Mouse (Mus musculus) neural tube, embryonic 12.5 days (tissue): ENCODE data around the gene E2f2. TPM values are rescaled to one million over a fixed set of nuclear protein-coding genes. Genes with fewer than 3 reads are reported as not detected.

Experiments
- ATAC-seq: fragments of 200-750 bp; cut with Nextera tagmentation; 2 replicates; pipeline ENCODE4 v1.8.0; 2017; ENCODE audit warnings: low read depth, mild to moderate bottlenecking, moderate TSS enrichment, moderate library complexity; ENCODE audit not compliant: low FRiP score
- H3K27ac ChIP-seq: fragments of 300-500 bp; sonication (generic); 2 replicates; pipeline ENCODE4 v1.5.1; 2016
- H3K27me3 ChIP-seq: fragments of 300-500 bp; sonication (generic); replicated peaks from 2 replicates; pipeline ENCODE4 v1.6.1; 2016; ENCODE audit warnings: mild to moderate bottlenecking
- H3K36me3 ChIP-seq: fragments of 300-500 bp; sonication (generic); 2 replicates; pipeline ENCODE4 v1.6.1; 2016; ENCODE audit warnings: mild to moderate bottlenecking
- H3K4me1 ChIP-seq: fragments of 300-500 bp; sonication (generic); 2 replicates; pipeline ENCODE4 v1.6.1; 2016
- H3K4me2 ChIP-seq: fragments of 300-500 bp; sonication (generic); replicated peaks from 2 replicates; pipeline ENCODE4 v1.6.1; 2016; ENCODE audit warnings: mild to moderate bottlenecking
- H3K4me3 ChIP-seq: fragments of 300-500 bp; sonication (generic); 2 replicates; pipeline ENCODE4 v1.5.1; 2016
- H3K9ac ChIP-seq: fragments of 300-500 bp; sonication (generic); 2 replicates; pipeline ENCODE4 v1.6.1; 2016; ENCODE audit warnings: mild to moderate bottlenecking
- H3K9me3 ChIP-seq: fragments of 300-500 bp; sonication (generic); 2 replicates; pipeline ENCODE4 v1.6.1; 2016; ENCODE audit warnings: mild to moderate bottlenecking
- WGBS: fragments of 180-500 bp; shearing (Covaris S2); methylation state at CpG from one replicate; pipeline ENCODE4 v1.1.7; 2016; 5-methylcytosine and 5-hydroxymethylcytosine counted together
- polyA plus RNA-seq: library from polyadenylated mRNA; unstranded; fragments of >200 nt; fragmentation: Nextera tagmentation; extraction: Ambion mirVana; gene quantifications from 2 replicates; pipeline ENCODE4 v1.2.1, GENCODE M21; 2016

Gene E2f2
- polyA plus RNA-seq, 1 experiment from 2014 or later = 10.4 TPM

DNA sequence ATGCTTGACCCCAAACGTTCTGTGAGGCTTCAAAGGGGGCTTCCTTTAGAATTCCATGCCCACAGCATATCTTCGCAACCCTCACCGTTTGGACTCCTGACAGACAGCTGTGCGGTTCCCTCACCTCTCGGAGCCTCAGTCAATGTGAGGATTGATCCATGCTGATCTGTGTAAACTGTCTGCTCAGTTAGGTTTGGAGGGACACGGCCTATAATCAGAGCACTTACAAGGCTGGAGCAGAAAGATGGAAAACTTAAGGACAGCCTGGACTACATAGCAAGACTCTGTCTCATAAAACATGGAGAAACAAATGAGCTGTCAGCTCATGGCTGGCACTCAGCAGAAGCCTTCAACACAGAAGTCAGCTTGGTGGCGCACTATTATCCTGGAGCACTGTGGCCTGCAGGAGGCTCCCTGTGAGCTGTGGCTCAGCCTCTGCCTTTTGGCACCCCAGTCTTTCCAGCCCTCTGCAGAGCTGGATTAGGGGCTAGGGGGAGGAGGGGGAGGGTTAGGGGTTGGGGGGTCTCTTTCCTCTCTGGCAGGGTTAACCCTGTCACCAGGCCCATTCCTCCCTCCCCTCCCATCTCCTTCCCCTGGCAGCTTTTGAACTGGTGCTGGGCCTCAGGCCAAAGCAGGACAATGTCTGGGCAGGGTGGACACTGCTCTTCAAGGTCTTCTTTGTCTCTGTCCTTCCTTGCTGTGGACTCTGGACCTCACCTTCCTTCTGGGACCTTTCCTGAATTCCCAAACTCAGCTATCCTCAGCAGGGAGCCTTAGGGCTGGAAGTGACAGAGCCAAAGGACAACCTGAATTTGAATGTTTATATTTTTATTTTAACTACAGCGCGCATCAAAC, 36.1 kb upstream of the E2f2 start:
- peaks cover 61% of the 10 kb centered on the region for H3K4me1 ChIP-seq
- ATAC-seq = 0 out of 2 replicates have a peak, but pooled peaks have one; percentile 31

DNA sequence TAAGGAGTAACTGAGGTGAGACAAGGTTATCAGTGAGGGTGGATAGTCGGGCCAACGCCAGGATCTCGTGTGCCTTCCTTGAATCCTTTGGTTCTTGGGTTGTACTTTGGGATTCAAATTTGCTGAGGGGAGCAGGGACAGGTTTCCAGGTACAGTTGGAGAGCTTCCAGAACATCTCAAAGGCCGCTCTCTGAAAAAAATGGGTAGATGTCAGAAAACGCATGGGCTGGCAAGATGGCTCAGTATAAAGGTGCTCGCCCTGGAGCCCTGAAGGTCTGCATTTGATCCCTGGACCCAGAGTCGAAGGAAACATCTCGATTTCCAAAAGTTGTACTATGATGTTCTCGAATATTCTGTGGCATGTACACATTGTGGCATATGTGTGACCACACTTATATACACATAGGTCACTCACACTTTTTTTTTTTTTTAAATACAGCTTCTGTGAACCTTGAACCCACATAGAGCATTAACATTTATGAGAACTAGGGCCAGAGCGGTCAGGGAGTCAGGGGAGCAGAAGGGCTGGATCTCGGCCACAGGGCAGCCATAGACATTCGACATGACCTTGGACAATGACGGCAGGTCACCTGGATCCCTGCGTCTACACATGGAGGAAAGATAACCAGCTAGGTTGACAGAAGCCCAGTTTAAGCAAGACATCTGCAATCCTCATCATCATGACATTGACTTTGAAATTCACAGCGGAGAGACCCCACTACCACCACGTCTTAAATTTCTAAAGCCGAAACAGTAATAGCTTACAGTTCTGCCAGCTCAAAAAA, 32.7 kb upstream of the E2f2 start:
- no peak for ATAC-seq
- H3K9me3 ChIP-seq = no peaks in the 10 kb centered on the region
- no peak overlapping the region for H3K9ac ChIP-seq
- H3K27me3 ChIP-seq = no peaks in the 10 kb centered on the region
- no peaks in the 10 kb centered on the region for H3K36me3 ChIP-seq
- peak overlapping the region; percentile 52; the same call in 1 of the 2 replicates for H3K4me2 ChIP-seq
- whole genome bisulfite sequencing = 52% methylated on average over 17 of the region's 17 CpGs
- peaks cover 65% of the 10 kb centered on the region for H3K4me1 ChIP-seq
- no peak overlapping the region for H3K4me3 ChIP-seq
- H3K27ac ChIP-seq = peak overlapping the region; percentile 50; the same call in 1 of the 2 replicates

More for the DNA sequence above, 36.1 kb upstream of the E2f2 start:
- peak overlapping the region; percentile 68 for H3K4me2 ChIP-seq
- 25% methylated on average over 9 of the region's 9 CpGs for WGBS
- H3K9ac ChIP-seq = peak overlapping the region; percentile 66; the same call in 1 of the 2 replicates
- no peaks in the 10 kb centered on the region for H3K36me3 ChIP-seq
- H3K27ac ChIP-seq = peak overlapping the region; percentile 95
- 0 out of 2 replicates have a peak overlapping the region, but pooled peaks have one; percentile 31 for H3K4me3 ChIP-seq
- H3K27me3 ChIP-seq = no peaks in the 10 kb centered on the region
- no peaks in the 10 kb centered on the region for H3K9me3 ChIP-seq

DNA sequence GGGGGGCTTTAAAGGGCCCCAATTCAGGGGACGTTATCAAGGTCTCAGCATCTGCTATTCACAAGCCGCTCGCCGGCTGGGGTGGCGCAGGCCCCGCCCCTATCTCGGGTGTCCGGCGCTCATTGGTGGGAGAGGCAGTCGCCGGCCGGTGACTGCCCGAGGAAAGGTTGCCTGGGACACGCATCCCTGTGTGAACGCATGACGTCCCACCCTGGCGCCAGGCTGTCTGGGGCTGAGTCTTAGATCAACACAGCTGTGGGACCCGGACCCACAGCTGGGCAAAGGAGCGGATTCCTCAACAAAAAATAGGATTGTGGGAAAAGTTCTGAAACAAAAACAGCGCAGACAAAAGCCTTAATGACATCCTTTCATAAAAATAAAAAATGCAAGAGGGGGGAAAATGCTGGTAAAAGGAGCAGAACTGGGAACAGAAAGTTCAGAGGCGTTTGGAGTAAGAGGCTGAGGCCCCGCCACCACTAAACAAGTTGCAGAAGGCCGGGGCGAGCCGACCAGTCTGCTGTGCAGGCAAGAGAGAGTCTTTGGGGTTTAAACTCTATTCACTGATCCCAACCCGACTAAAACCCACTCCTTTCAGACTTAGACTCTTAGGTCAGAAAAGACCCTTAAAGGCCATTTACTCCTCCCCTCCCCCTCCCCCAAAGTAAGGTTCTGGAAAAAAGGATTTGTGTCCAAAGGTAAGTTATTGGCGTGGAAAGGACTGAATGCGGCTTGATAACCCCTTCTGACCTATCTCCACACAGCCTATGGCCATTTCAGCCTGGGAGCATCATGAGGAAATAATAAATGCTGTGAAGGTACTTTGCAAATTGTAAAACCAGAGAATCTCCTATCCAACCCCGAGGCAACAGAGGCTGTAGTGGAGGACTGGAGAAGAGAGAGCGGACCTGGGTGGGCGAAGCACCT, 31.6 kb upstream of the E2f2 start:
- Histone ChIP-seq H3K9me3 (no peaks in the 10 kb centered on the region), H3K4me1 (peaks cover 65% of the 10 kb centered on the region), H3K27ac (peak overlapping the region; percentile 81), H3K4me3 (0 out of 2 replicates have a peak overlapping the region, but pooled peaks have one; percentile 13), H3K27me3 (0 out of 2 replicates have a peak, but pooled peaks cover under 1% of the 10 kb centered on the region), H3K9ac (peak overlapping the region; percentile 44; the same call in 1 of the 2 replicates), H3K4me2 (peak overlapping the region; percentile 52), H3K36me3 (no peaks in the 10 kb centered on the region)
- 6% methylated on average over 31 of the region's 31 CpGs for WGBS
- peak; percentile 80 for ATAC-seq

DNA sequence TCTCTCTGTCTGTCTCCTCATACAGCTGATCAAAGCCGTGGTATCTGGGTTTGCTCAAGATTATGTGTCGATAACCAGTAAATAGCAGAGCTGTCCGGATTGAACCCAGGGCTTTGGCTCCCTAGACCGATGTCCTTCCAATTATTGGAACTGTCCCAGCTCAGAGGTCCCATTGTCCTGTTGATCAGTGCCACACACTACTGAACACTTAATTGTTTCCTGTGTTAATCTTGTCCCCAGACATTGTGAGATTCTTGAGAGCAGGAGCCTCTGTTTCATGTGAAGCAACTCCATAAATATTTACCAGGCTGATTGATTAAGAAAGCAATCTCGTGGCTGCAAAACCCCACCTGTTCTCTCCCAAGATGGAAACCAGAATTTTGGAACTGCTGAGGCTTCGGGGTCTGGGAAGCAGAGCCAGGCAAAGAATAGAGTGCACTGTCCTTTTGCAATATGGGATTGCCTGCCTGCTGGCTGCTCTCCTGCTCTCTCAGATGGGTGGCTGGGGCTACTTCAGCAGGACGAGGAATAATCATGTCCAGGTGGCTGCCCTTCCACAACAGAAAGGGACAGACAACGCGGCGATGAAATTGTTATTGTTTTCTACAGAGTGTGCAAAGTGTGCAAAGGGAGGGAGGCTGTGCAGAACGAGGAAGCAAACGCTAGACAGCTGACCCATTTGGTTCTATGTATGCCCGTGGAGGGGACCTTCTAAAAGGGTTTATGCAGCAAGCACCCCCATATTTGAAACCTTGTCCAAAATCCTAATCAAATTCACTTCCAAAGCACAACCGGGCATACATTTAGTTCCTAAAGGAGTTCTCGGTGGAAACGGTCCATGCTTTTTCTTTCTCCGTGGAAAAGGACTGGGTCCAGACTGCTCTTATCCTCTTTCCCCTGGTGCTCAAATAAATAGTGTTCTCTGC, 29.7 kb upstream of the E2f2 start:
- Histone ChIP-seq H3K27me3 (0 out of 2 replicates have a peak, but pooled peaks cover 7% of the 10 kb centered on the region), H3K36me3 (no peaks in the 10 kb centered on the region), H3K4me3 (no peak overlapping the region), H3K27ac (peak overlapping the region; percentile 15), H3K4me1 (peaks cover 70% of the 10 kb centered on the region), H3K9ac (peak overlapping the region; percentile 33; the same call in 1 of the 2 replicates), H3K4me2 (peak overlapping the region; percentile 84), H3K9me3 (no peaks in the 10 kb centered on the region)
- no peak for ATAC-seq
- 13% methylated on average over 17 of the region's 17 CpGs for WGBS

DNA sequence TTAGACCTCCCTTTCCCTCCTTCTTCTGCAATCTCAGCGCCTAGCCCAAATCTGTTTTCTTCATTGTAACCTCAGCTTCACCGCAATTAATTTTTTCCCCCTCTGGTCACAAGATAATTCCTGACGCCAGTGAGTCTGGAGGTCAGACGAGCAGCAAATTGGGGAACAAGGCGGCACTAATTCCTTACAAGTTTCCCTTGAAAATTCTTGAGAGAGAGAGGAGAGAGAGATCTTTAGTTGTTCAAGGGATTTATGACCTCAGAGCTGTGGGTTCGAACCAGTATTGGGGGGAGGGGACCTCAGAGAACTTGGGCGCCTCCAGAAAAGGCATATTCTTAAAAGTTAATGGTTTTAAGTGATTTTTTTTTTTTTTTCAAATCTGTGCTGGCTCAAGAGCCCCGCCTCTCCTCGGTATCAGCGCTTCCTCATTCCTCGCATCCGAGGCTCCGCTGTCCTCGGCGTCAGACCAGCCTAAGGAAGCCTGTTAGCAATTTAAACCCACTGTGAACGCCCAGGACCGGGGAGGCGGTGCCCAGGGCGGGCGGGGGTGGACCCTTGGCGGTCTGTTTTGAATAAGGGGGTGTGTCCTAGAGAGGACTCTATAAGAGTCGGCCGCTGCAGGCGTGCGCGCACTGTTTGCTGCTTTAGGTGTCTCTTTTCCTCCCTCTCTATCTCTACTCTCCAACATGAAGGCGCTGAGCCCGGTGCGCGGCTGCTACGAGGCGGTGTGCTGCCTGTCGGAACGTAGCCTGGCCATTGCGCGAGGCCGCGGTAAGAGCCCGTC, 28.8 kb upstream of the E2f2 start, which contains the start of gene Id3:
TSS of gene Id3 (plus strand) at position 305 of the 784 bp plus-strand sequence.
- peak within 1 kb of the TSS; percentile 73 for H3K4me3 ChIP-seq
- H3K4me2 ChIP-seq = peak within 1 kb of the TSS; percentile 84
- H3K36me3 ChIP-seq = no peaks in the 10 kb centered on the region
- under 1% methylated on average over 39 of the region's 39 CpGs for WGBS
- H3K4me1 ChIP-seq = peaks cover 78% of the 10 kb centered on the region
- peak; percentile 67 for ATAC-seq
- 0 out of 2 replicates have a peak, but pooled peaks cover 7% of the 10 kb centered on the region for H3K27me3 ChIP-seq
- H3K9ac ChIP-seq = peak within 1 kb of the TSS; percentile 85
- H3K27ac ChIP-seq = peak within 1 kb of the TSS; percentile 69
- H3K9me3 ChIP-seq = no peaks in the 10 kb centered on the region

DNA sequence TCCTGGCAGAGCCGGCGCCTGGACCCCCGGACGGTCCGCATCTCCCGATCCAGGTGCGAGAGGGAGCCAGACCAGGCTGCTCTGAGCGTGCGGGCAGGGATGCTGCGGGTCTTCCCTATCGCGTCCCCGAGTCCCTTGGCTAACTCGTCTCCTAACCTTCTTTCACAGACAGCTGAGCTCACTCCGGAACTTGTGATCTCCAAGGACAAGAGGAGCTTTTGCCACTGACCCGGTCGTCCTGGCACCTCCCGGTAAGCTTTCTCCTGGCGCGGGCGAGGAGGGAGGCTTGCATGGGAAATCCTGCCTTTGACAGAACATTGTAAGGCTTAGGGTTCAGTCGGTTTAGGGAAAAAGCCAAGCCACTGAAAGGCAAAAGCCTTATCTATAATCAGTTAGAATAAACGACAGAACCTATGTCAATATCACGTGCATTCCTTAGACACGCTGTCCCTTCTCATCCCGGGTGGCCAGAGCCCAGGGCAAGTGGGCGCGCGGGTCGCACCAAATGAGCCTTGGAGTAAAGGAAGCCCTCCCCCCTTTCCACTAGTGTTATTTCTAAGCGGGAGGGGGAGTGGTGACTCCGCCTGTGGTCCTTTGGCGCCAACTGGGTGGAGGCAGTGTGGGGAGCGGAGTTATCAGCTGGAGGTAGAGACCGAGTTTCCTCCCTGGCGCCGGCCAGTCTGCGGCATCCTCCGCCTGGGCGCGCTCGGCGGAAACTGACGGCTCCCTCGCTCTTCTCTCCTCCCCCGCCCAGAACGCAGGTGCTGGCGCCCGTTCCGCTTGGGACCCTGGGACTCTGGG, 27.9 kb upstream of the E2f2 start:
- WGBS = under 1% methylated on average over 50 of the region's 50 CpGs
- 0 out of 2 replicates have a peak, but pooled peaks cover 7% of the 10 kb centered on the region for H3K27me3 ChIP-seq
- peak overlapping the region; percentile 73 for H3K4me3 ChIP-seq
- no peak for ATAC-seq
- peak overlapping the region; percentile 69 for H3K27ac ChIP-seq
- no peaks in the 10 kb centered on the region for H3K36me3 ChIP-seq
- H3K4me1 ChIP-seq = peaks cover 77% of the 10 kb centered on the region
- peak overlapping the region; percentile 85 for H3K9ac ChIP-seq
- no peaks in the 10 kb centered on the region for H3K9me3 ChIP-seq
- H3K4me2 ChIP-seq = peak overlapping the region; percentile 84

DNA sequence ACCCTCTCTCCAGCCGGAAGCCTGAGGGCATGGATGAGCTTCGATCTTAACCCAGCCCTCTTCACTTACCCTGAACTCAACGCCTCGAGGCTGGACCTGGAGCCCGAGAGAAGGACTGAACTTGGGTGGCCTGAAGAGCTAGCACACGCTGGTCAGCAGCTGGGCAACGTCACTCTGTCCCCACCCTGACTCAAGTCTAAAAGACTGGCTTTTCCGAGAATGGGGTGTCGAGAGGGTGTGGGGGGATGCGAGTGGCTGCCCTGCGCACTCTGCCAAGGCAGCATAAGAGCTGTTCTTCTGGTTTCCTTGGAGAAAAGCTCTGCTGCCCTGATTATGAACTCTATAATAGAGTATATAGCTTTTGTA, 27.3 kb upstream of the E2f2 start:
- no peak for ATAC-seq
- H3K9ac ChIP-seq = peak overlapping the region; percentile 85
- peak overlapping the region; percentile 73 for H3K4me3 ChIP-seq
- 0 out of 2 replicates have a peak, but pooled peaks cover 7% of the 10 kb centered on the region for H3K27me3 ChIP-seq
- no peaks in the 10 kb centered on the region for H3K36me3 ChIP-seq
- peak overlapping the region; percentile 69 for H3K27ac ChIP-seq
- H3K9me3 ChIP-seq = no peaks in the 10 kb centered on the region
- peaks cover 72% of the 10 kb centered on the region for H3K4me1 ChIP-seq
- 1% methylated on average over 11 of the region's 11 CpGs for WGBS
- H3K4me2 ChIP-seq = peak overlapping the region; percentile 84

DNA sequence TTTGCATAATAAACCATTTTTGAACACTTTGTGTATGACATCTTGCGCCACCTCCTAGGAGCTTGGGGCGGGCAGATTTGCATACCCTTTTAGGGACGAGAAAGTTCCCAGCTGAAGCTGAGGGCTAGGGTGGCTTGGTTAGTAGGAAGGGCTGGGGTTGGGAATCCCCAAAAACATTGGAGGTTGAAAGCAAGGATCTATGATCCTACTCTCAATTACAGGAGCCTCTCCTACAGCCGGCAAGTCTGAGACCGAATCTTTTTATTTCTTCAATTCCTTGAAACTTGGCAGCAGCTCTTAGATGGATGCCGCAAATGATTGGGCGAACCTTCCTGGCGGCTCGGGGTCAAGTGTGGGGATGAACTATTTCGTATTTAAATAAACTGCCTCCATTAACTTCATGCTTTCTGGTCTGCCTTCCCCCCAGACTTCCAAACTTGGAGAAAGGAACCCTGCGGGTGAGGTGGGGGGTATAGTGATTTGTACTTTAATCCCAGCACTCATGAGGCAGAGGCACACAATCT, 26.8 kb upstream of the E2f2 start:
- 9% methylated on average over 11 of the region's 11 CpGs for WGBS
- H3K9ac ChIP-seq = peak overlapping the region; percentile 85
- H3K4me2 ChIP-seq = peak overlapping the region; percentile 84
- no peak for ATAC-seq
- no peaks in the 10 kb centered on the region for H3K9me3 ChIP-seq
- no peak overlapping the region for H3K27ac ChIP-seq
- no peaks in the 10 kb centered on the region for H3K36me3 ChIP-seq
- H3K4me1 ChIP-seq = peaks cover 74% of the 10 kb centered on the region
- peak overlapping the region; percentile 73 for H3K4me3 ChIP-seq
- 0 out of 2 replicates have a peak, but pooled peaks cover 7% of the 10 kb centered on the region for H3K27me3 ChIP-seq

DNA sequence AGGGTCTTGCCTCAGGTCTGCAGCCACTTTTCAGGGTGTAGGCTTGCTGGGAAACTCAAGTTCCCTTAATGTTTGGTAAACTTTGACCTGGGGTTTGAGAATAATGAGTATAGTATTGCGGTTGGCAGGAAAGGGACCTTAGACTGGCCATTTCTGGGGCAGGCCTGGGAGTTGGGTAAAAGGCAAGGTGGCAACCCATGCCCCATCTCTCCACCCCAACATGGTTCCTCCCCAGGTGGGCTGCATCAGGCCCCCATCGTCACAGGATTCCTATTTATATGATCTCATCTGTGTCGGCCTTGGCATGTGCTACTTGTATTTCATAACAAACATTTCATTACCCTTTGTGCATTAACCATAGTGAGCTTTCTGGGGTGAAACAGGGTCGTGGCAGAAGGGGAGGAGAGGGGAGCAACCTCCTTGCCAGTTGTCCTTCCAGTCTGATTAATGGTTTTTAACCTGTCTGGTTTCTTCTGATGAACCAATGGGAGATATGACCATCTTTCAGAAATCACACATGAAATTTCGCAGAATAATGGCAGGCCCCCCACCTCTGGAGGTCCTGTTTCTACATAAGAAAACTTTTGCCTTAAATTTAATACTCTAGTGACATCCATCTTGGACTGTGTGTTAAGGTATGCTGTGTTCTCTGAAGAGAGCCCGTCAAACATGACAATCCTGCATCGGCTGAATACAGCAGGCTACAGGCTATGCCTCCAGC, 26.0 kb upstream of the E2f2 start:
- Histone ChIP-seq H3K27me3 (0 out of 2 replicates have a peak, but pooled peaks cover 7% of the 10 kb centered on the region), H3K4me1 (peaks cover 70% of the 10 kb centered on the region), H3K9ac (peak overlapping the region; percentile 85; the same call in 1 of the 2 replicates), H3K4me3 (peak overlapping the region; percentile 73; the same call in 1 of the 2 replicates), H3K36me3 (no peaks in the 10 kb centered on the region), H3K4me2 (peak overlapping the region; percentile 84), H3K27ac (no peak overlapping the region), H3K9me3 (no peaks in the 10 kb centered on the region)
- no peak for ATAC-seq
- 14% methylated on average over 7 of the region's 7 CpGs for WGBS
